Mouse (Mus musculus) small intestine, adult 2 months (tissue): ENCODE results near the gene Cux2.

Experiments used
- CTCF ChIP-seq: fragments of 200-500 bp; IDR thresholded peaks from 2 replicates; pipeline ENCODE4 v1.5.1; 2012; ENCODE audit warnings: low read depth, mild to moderate bottlenecking, control low read depth, inconsistent platforms, low read length, moderate library complexity, mixed read lengths; ENCODE audit not compliant: insufficient replicate concordance, insufficient read length; ENCODE audit errors: extremely low read depth
- POLR2A ChIP-seq: fragments of 200-500 bp; IDR thresholded peaks from 2 replicates; pipeline ENCODE4 v1.6.1; 2012; ENCODE audit warnings: low read depth, mild to moderate bottlenecking, control low read depth, inconsistent platforms, low read length, moderate library complexity

- no peak for TF ChIP-seq POLR2A
- TF ChIP-seq CTCF, result no peak
Measured at GRCm38 (mm10) chr5:121955806-121956205, 94.1 kb downstream of the Cux2 start.
